Mouse (Mus musculus) neural tube, embryonic 15.5 days (tissue): ENCODE measurements at regions not wholly inside any gene's neighbourhood (a gene's known extent, or its start where the extent isn't known, plus 50 kb on each side); places are given as distances from the start of the nearest gene placed in this dataset.

Experiments used
- ATAC-seq: fragments of 200-750 bp; cut with Nextera tagmentation; 2 replicates; pipeline ENCODE4 v1.8.0; 2017; ENCODE audit warnings: mild to moderate bottlenecking, moderate TSS enrichment, moderate library complexity; ENCODE audit not compliant: low FRiP score
- H3K27ac ChIP-seq: fragments of 300-500 bp; sonication (generic); replicated peaks from 2 replicates; pipeline ENCODE4 v1.5.1; 2015; ENCODE audit warnings: mild to moderate bottlenecking, inconsistent platforms
- H3K27me3 ChIP-seq: fragments of 300-500 bp; sonication (generic); replicated peaks from 2 replicates; pipeline ENCODE4 v1.6.1; 2015; ENCODE audit warnings: inconsistent platforms
- H3K36me3 ChIP-seq: fragments of 300-500 bp; sonication (generic); 2 replicates; pipeline ENCODE4 v1.6.1; 2015; ENCODE audit warnings: inconsistent platforms
- H3K4me1 ChIP-seq: fragments of 300-500 bp; sonication (generic); 2 replicates; pipeline ENCODE4 v1.6.1; 2015; ENCODE audit warnings: inconsistent platforms
- H3K4me2 ChIP-seq: fragments of 300-500 bp; sonication (generic); 2 replicates; pipeline ENCODE4 v1.6.1; 2015; ENCODE audit warnings: inconsistent platforms, mild to moderate bottlenecking, moderate library complexity
- H3K4me3 ChIP-seq: fragments of 300-500 bp; sonication (generic); replicated peaks from 2 replicates; pipeline ENCODE4 v1.5.1; 2015; ENCODE audit warnings: mild to moderate bottlenecking, inconsistent platforms
- H3K9ac ChIP-seq: fragments of 300-500 bp; sonication (generic); replicated peaks from 2 replicates; pipeline ENCODE4 v1.6.1; 2015; ENCODE audit warnings: mild to moderate bottlenecking, inconsistent platforms
- H3K9me3 ChIP-seq: fragments of 300-500 bp; sonication (generic); replicated peaks from 2 replicates; pipeline ENCODE4 v1.6.1; 2016; ENCODE audit warnings: inconsistent platforms
- WGBS: fragments of 180-500 bp; shearing (Covaris S2); methylation state at CpG from one replicate; pipeline ENCODE4 v1.1.7; 2015; ENCODE audit warnings: mixed read lengths; 5-methylcytosine and 5-hydroxymethylcytosine counted together

GRCm38 (mm10) chr3:120217710-120218109 lies 433.4 kb upstream of the Ptbp2 start:
- H3K27me3 ChIP-seq, result no peaks in the 10 kb centered on the region
- H3K4me3 ChIP-seq, result no peak overlapping the region
- H3K4me1 ChIP-seq, result peaks cover 6% of the 10 kb centered on the region; the same call in 1 of the 2 replicates
- H3K9me3 ChIP-seq, result no peaks in the 10 kb centered on the region
- 39% methylated on average over 3 of the region's 3 CpGs for WGBS
- no peak for ATAC-seq
- H3K27ac ChIP-seq, result no peak overlapping the region
- H3K4me2 ChIP-seq, result no peak overlapping the region
- no peak overlapping the region for H3K9ac ChIP-seq
- H3K36me3 ChIP-seq, result no peaks in the 10 kb centered on the region

DNA sequence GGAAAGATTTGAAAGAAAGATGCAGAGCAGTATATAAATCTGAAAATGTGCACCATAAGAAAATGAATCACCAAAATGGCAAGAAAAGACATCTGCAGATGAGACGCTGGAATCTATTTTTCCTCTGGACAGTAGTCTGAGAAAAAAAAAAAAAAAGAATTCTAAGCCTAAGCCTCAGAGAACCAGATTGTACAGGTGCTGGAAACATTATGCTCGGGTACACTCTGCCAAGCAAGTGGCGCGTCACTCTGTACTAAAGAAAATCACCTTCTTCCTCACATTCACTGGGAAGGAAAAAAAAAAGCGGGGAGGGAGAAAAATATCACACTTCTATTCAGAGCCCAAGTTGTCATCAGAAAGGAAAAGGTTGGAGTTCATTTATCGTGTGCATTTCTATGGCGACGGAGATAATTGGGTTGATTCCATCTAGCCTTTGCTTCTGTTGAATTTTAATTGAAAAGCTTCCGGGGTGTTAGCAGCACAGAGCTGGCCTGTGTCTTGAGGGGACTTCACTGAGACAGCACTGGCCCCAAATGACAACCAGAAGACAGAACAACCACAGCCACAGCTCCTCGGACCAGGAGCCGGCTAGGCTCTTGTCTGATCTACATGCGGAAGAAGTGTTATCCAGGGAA lies 430.5 kb upstream of the Ptbp2 start:
- Histone ChIP-seq H3K9ac (no peak overlapping the region), H3K27ac (no peak overlapping the region), H3K9me3 (no peaks in the 10 kb centered on the region), H3K27me3 (no peaks in the 10 kb centered on the region), H3K4me3 (no peak overlapping the region), H3K4me1 (peaks cover 6% of the 10 kb centered on the region; the same call in 1 of the 2 replicates), H3K4me2 (no peak overlapping the region), H3K36me3 (no peaks in the 10 kb centered on the region)
- 74% methylated on average over 12 of the region's 12 CpGs for WGBS
- no peak for ATAC-seq

DNA sequence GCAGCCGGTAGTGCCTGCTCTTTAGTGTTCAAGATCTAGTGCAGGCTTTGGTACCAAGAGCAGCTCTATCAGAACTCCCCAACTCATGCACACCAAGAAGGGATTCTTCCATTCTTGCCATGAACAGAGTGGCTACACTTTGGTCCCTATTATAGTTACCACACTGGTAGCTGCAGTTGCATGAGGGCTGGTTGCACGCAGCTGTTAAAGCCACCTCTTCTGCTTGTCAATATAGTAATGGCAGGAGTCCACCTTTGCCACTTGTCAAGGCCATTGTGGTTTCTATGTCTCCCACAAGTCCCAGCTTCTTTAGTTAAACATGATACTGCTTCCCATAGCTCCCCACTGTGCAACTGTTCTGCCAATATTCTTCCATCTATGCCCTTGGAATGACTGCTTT lies 415.1 kb upstream of the Ptbp2 start:
- 94% methylated on average over 2 of the region's 2 CpGs for WGBS
- no peaks in the 10 kb centered on the region for H3K9me3 ChIP-seq
- H3K9ac ChIP-seq, result no peak overlapping the region
- no peaks in the 10 kb centered on the region for H3K4me1 ChIP-seq
- H3K4me2 ChIP-seq, result no peak overlapping the region
- ATAC-seq, result no peak
- no peaks in the 10 kb centered on the region for H3K36me3 ChIP-seq
- H3K27me3 ChIP-seq, result no peaks in the 10 kb centered on the region
- H3K4me3 ChIP-seq, result no peak overlapping the region
- H3K27ac ChIP-seq, result no peak overlapping the region

- H3K4me3 ChIP-seq, result no peak overlapping the region
- no peaks in the 10 kb centered on the region for H3K27me3 ChIP-seq
- H3K4me1 ChIP-seq, result peaks cover 4% of the 10 kb centered on the region; the same call in 1 of the 2 replicates
- no peaks in the 10 kb centered on the region for H3K36me3 ChIP-seq
- WGBS, result 67% methylated on average over 3 of the region's 3 CpGs
- no peaks in the 10 kb centered on the region for H3K9me3 ChIP-seq
- no peak overlapping the region for H3K27ac ChIP-seq
- no peak for ATAC-seq
- H3K9ac ChIP-seq, result no peak overlapping the region
- H3K4me2 ChIP-seq, result no peak overlapping the region
Measured at GRCm38 (mm10) chr3:120194501-120194900, 410.2 kb upstream of the Ptbp2 start.

- Histone ChIP-seq H3K9ac (no peak overlapping the region), H3K4me3 (no peak overlapping the region), H3K4me1 (peaks cover 4% of the 10 kb centered on the region; the same call in 1 of the 2 replicates), H3K4me2 (peak overlapping the region; percentile 36), H3K36me3 (no peaks in the 10 kb centered on the region), H3K27ac (no peak overlapping the region), H3K27me3 (no peaks in the 10 kb centered on the region), H3K9me3 (no peaks in the 10 kb centered on the region)
- ATAC-seq, result peak; percentile 83
- WGBS, result 33% methylated on average over 15 of the region's 15 CpGs
Measured at GRCm38 (mm10) chr3:120192439-120193326, 408.4 kb upstream of the Ptbp2 start.

DNA sequence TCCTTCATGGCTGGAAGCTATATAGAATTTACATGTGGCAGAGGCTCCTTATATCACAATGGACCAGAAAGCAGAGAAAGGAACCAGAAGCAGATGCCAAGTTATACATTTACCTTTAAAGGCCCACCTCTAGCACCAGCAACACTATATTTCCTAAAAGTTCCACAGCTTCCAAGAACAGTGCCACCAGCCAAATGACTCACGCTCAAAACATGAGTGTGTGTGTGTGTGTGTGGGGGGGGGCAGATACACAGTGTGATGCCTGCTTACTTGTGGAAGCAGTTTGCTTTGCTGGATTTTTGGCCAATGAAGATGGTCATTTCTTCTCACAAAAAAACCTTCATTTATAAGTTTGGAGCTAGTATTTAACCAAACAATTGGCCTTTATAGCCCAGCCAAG lies 405.3 kb upstream of the Ptbp2 start:
- peaks cover 4% of the 10 kb centered on the region; the same call in 1 of the 2 replicates for H3K4me1 ChIP-seq
- no peaks in the 10 kb centered on the region for H3K36me3 ChIP-seq
- no peaks in the 10 kb centered on the region for H3K27me3 ChIP-seq
- no peaks in the 10 kb centered on the region for H3K9me3 ChIP-seq
- no peak overlapping the region for H3K9ac ChIP-seq
- H3K4me3 ChIP-seq, result no peak overlapping the region
- no peak for ATAC-seq
- WGBS, result 97% methylated on average over 1 of the region's 1 CpGs
- no peak overlapping the region for H3K4me2 ChIP-seq
- no peak overlapping the region for H3K27ac ChIP-seq

DNA sequence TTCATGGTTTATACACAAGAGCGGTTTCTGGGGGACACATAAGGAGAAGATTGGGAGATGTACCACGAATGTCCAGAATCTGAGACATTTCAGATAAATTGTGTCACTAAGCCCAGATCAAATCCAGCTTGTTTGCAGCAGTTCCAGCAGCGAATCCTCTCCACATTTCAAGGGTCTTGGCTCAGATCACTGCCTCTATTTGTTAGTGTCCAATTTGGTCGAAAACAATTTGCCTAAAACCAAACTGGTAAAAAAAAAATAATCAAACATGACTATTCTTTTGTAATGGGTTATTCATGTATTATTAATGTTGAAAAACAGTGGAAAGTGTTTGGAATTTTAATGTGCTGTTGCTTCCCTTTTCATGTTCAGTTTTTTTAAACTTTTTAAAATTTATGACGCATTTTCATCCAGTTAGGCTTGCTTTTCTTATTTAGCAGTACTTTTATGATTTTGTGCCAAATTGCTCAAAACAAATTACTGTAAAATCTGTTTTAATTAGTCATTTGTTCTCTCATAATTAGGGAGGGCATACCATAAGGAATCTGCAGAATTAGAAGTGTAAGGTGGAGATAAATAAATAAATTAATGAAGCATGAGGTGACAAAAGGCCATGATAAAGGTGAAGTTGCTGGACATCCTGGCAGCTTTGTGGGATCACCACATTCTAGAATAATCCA lies 396.8 kb upstream of the Ptbp2 start:
- ATAC-seq, result no peak
- 80% methylated on average over 5 of the region's 5 CpGs for WGBS
- Histone ChIP-seq H3K9me3 (no peaks in the 10 kb centered on the region), H3K4me3 (no peak overlapping the region), H3K27ac (no peak overlapping the region), H3K4me1 (no peaks in the 10 kb centered on the region), H3K36me3 (no peaks in the 10 kb centered on the region), H3K27me3 (no peaks in the 10 kb centered on the region), H3K4me2 (no peak overlapping the region), H3K9ac (no peak overlapping the region)

DNA sequence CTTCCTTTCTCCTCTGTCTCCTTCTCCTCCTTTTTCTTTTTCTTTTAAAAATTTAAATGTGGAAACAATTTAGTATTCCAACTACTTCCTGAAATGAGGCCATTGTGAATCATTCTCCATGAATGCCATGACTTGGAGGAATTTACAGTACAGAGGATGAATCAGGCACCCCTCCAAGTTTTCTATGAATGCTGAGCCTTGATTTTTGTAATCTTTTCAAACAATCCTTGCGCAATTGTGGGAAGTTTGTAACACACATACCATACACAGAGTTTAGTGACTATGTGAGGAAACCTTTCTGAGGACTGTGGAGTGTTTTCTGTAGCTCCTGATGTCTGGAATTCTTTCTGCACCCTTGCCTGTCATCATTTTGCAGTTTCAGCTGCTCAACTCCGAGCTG lies 391.4 kb upstream of the Ptbp2 start:
- no peaks in the 10 kb centered on the region for H3K4me1 ChIP-seq
- WGBS, result 73% methylated on average over 2 of the region's 2 CpGs
- H3K4me3 ChIP-seq, result no peak overlapping the region
- H3K36me3 ChIP-seq, result no peaks in the 10 kb centered on the region
- H3K4me2 ChIP-seq, result no peak overlapping the region
- H3K9me3 ChIP-seq, result no peaks in the 10 kb centered on the region
- no peak overlapping the region for H3K9ac ChIP-seq
- H3K27ac ChIP-seq, result no peak overlapping the region
- no peak for ATAC-seq
- no peaks in the 10 kb centered on the region for H3K27me3 ChIP-seq
